Mouse (Mus musculus) heart, adult 2 months (tissue): ENCODE data around the gene Grrp1.

Source experiments
- EP300 ChIP-seq: fragments of 200-500 bp; IDR thresholded peaks from 2 replicates; pipeline ENCODE4 v1.6.1; 2011; ENCODE audit warnings: low read depth, low read length, control low read depth; ENCODE audit not compliant: insufficient read depth
- POLR2A ChIP-seq: fragments of 200-500 bp; IDR thresholded peaks from 2 replicates; pipeline ENCODE4 v1.6.1; 2011; ENCODE audit warnings: mild to moderate bottlenecking, low read depth, low read length, control low read depth; ENCODE audit not compliant: insufficient read depth

DNA sequence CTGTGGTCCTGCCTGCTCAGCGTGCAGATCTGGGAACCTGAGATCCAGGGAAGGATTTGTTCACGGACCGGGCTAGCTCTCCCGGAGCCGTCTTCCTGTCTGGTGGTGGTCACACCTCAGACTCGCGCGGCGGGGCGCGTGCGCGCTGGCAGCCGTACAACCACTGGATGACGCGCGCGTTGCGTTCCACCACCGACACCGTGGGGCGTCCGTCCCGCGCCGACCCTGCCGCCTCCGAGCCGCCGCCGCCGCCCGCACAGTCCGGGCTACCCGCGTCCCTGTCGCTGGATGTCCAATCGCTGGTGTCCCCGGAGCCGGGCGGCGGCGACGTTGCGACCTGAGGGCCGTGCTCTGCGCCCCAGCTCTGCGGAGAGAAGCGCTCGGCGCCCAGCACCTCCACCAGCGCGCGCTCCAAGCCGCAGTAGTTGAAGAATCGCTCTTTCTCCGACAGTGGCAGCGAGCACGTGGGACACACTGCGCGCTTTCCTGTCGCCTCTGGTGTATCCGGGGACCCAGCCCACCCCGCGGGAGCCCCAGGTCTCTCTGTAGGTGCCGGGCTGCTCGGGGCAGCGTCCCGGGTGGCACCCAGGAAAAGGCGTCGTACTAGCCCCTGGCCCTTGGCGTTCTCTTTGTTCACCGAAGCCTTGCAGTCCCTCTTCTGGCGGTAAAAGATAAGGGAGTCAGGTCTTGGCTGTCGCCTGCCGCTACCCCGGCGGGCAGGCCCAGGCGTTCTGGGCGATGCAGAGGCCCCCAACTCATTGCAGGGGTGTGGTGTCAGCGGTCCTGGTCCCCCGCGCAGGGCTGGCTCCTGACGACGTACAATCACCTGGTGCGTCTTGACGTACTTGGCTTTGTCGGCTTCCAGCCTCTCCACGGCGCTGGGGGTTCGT is 2.4 kb downstream of the Grrp1 start:
- no peak for TF ChIP-seq EP300
- TF ChIP-seq POLR2A: no peak
